Mouse (Mus musculus): ENCODE results near the gene Cxcr5. TPM values are rescaled to one million over a fixed set of nuclear protein-coding genes. Genes with fewer than 3 reads are reported as not detected.

Gene Cxcr5
- polyA plus RNA-seq, 1 experiment from 2014 or later: not detected

DNA sequence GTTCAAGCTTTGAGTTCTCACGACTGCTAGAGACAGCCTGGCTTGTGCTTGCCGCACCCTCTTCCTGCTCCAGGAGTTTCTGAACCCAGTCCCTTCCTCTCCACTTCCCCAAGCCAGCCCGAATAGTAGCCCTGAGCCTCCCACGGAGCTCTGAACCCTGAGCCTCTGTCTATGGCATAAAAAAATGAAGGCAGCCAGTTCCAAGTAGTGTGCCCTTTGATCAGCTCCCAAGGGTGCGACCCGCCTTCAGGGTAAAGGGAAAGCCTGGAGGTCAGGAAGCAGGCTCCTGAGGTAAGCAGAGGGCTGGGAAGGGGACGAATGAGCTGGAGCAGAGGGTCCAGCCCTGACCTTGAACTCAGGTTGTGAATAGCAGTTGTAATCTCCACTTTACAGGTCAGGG lies 93.5 kb downstream of the Cxcr5 start:
- Histone ChIP-seq H3K36me3 (no peaks in the 10 kb centered on the region), H3K27me3 (ENCODE audit: insufficient read depth, poor library complexity, severe bottlenecking) (peaks cover 13% of the 10 kb centered on the region; the same call in 1 of the 2 replicates), H3K4me3 (no peak overlapping the region), H3K4me1 (replicated peaks) (peaks cover 15% of the 10 kb centered on the region; the same call in 1 of the 2 replicates), H3K27ac (no peak overlapping the region; the same call in 1 of the 2 replicates), H3K9me3 (no peaks in the 10 kb centered on the region)
- 58% methylated on average over 7 of the region's 7 CpGs for WGBS
- DNase-seq (ENCODE audit: low spot score): no peak

DNA sequence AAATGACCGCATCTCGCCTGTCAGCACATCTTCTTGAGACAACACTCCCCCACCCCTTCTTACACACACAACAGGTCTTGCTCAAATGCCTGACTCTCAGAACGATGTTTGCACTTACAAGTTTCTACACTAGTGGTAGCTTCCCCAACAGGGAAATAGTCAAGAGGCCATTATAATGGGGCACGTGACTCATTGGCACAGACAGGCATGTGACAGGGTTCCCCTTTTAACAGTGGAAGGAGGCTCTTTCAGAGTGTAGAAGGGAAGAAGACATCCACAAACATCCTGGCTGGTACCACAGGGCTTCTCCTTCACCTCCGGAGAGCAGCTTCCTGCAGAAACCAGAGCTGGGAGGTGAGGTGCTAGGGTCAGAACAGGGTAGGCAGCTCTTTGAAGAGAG lies 99.7 kb downstream of the Cxcr5 start:
- Histone ChIP-seq H3K4me3 (no peak overlapping the region), H3K9me3 (no peaks in the 10 kb centered on the region), H3K27ac (no peak overlapping the region), H3K4me1 (replicated peaks) (peaks cover 14% of the 10 kb centered on the region), H3K27me3 (ENCODE audit: insufficient read depth, poor library complexity, severe bottlenecking) (no peaks in the 10 kb centered on the region), H3K36me3 (no peaks in the 10 kb centered on the region)
- 83% methylated on average over 5 of the region's 5 CpGs for WGBS
- DNase-seq (ENCODE audit: low spot score): no peak

Other genes starting within 250 kb of the Cxcr5 start
- gene C2cd2l, start 241.6 kb downstream of the Cxcr5 start, polyA plus RNA-seq (2016; fragmentation: Nextera tagmentation; extraction: Ambion mirVana): 9.8 and 17.5 TPM in 2 replicates
- 46.2 and 46.7 TPM in 2 replicates for gene Dpagt1, start 235.9 kb downstream of the Cxcr5 start, polyA plus RNA-seq (2016; fragmentation: Nextera tagmentation; extraction: Ambion mirVana)
- 548 and 554 TPM in 2 replicates for gene H2afx, start 227.2 kb downstream of the Cxcr5 start, polyA plus RNA-seq (2016; fragmentation: Nextera tagmentation; extraction: Ambion mirVana)
- 155 and 184 TPM in 2 replicates for gene Hmbs, start 217.6 kb downstream of the Cxcr5 start, polyA plus RNA-seq (2016; fragmentation: Nextera tagmentation; extraction: Ambion mirVana)
- gene Vps11, start 200.2 kb downstream of the Cxcr5 start, polyA plus RNA-seq (2016; fragmentation: Nextera tagmentation; extraction: Ambion mirVana): 30.9 and 34.8 TPM in 2 replicates
- gene Hyou1, start 182.4 kb downstream of the Cxcr5 start, polyA plus RNA-seq (2016; fragmentation: Nextera tagmentation; extraction: Ambion mirVana): 35.8 and 39.4 TPM in 2 replicates
- 20.8 and 28.9 TPM in 2 replicates for gene Slc37a4, start 165.0 kb downstream of the Cxcr5 start, polyA plus RNA-seq (2016; fragmentation: Nextera tagmentation; extraction: Ambion mirVana)
- 1,836 and 2,161 TPM in 2 replicates for gene Rps25, start 154.7 kb downstream of the Cxcr5 start, polyA plus RNA-seq (2016; fragmentation: Nextera tagmentation; extraction: Ambion mirVana)
- 213 and 282 TPM in 2 replicates for gene Trappc4, start 154.3 kb downstream of the Cxcr5 start, polyA plus RNA-seq (2016; fragmentation: Nextera tagmentation; extraction: Ambion mirVana)
- gene Ccdc84, start 143.3 kb downstream of the Cxcr5 start, polyA plus RNA-seq (2016; fragmentation: Nextera tagmentation; extraction: Ambion mirVana): 25.2 and 27.7 TPM in 2 replicates
- gene Foxr1, start 120.7 kb downstream of the Cxcr5 start, polyA plus RNA-seq (2016; fragmentation: Nextera tagmentation; extraction: Ambion mirVana): not detected in 2 replicates
- 0.14 TPM in 1 of 2 replicates, not detected in the other for gene Upk2, start 106.9 kb downstream of the Cxcr5 start, polyA plus RNA-seq (2016; fragmentation: Nextera tagmentation; extraction: Ambion mirVana)
- gene Bcl9l, start 79.1 kb downstream of the Cxcr5 start, polyA plus RNA-seq (2016; fragmentation: Nextera tagmentation; extraction: Ambion mirVana): 4.6 and 7.3 TPM in 2 replicates
- gene Ddx6, start 43.0 kb upstream of the Cxcr5 start, polyA plus RNA-seq (2016; fragmentation: Nextera tagmentation; extraction: Ambion mirVana): 16.8 and 21.0 TPM in 2 replicates
- gene Treh, start 111.4 kb upstream of the Cxcr5 start, polyA plus RNA-seq (2016; fragmentation: Nextera tagmentation; extraction: Ambion mirVana): not detected in 2 replicates
- gene Phldb1, start 173.3 kb upstream of the Cxcr5 start, polyA plus RNA-seq (2016; fragmentation: Nextera tagmentation; extraction: Ambion mirVana): 45.4 and 49.5 TPM in 2 replicates
- gene Arcn1, start 206.0 kb upstream of the Cxcr5 start, polyA plus RNA-seq (2016; fragmentation: Nextera tagmentation; extraction: Ambion mirVana): 154 and 170 TPM in 2 replicates
- gene Ift46, start 206.0 kb upstream of the Cxcr5 start, polyA plus RNA-seq (2016; fragmentation: Nextera tagmentation; extraction: Ambion mirVana): 124 and 152 TPM in 2 replicates
- 2.6 and 3.2 TPM in 2 replicates for gene Tmem25, start 237.4 kb upstream of the Cxcr5 start, polyA plus RNA-seq (2016; fragmentation: Nextera tagmentation; extraction: Ambion mirVana)
- 0.75 TPM in 1 of 2 replicates, not detected in the other for gene Ttc36, start 241.2 kb upstream of the Cxcr5 start, polyA plus RNA-seq (2016; fragmentation: Nextera tagmentation; extraction: Ambion mirVana)

All from hindbrain, embryonic 10.5 days (tissue).